Mouse (Mus musculus) left cerebral cortex, postnatal 36 days (tissue): ENCODE data around the gene Rsl24d1. TPM values are rescaled to one million over a fixed set of nuclear protein-coding genes. Genes with fewer than 3 reads are reported as not detected.
"Not testable (repeated sequence)": the region's sequence is repeated elsewhere in the genome, so short reads cannot be mapped to it uniquely, and the experiment has no call there.

ENCODE experiments used
- DNase-seq, 2 experiments: peaks; one replicate each; pipeline ENCODE4 v3.0.0; 2021 to 2022; ENCODE audit warnings: low spot score in 2 of 2, mixed read lengths in 1 of 2
- intact Hi-C: fragments of 180-260 bp; cut with DNase I; formaldehyde crosslinking; loops from one replicate; pipeline ENCODE4 v1.15.1; 2025
- total RNA-seq, 2 experiments: library from RNA; stranded (reverse); gene quantifications; 2 replicates each; pipeline ENCODE4 v1.2.3; 2021

Gene Rsl24d1
- 10 to 100 TPM; 56.2 to 56.8 TPM for total RNA-seq

- intact Hi-C loops = loop anchor here (5.0 kb wide), 1 partner anchor 71 kb away; the partner anchor contains the start of genes Pigb and Rab27a
- DNase-seq = peak; percentile 91 to 92
These were observed at the start of gene Rsl24d1 for GRCm38 (mm10) chr9:73112919-73113906. TSS of gene Rsl24d1 (plus strand) at chr9:73113426.

- no peak for DNase-seq
- intact Hi-C loops = no loop called here
These were observed 49.5 kb upstream of the Rsl24d1 start for GRCm38 (mm10) chr9:73063621-73064290.

- intact Hi-C loops = no loop called here
These were observed 46.1 kb upstream of the Rsl24d1 start for GRCm38 (mm10) chr9:73067086-73067485.

GRCm38 (mm10) chr9:73068230-73068679 lies 45.0 kb upstream of the Rsl24d1 start:
- intact Hi-C loops = no loop called here
- peak; percentile 64 to 65 for DNase-seq

More at GRCm38 (mm10) chr9:73067086-73067485, 46.1 kb upstream of the Rsl24d1 start:
- DNase-seq = no peak

- DNase-seq = no peak
- intact Hi-C loops = no loop called here
These were observed 44.5 kb upstream of the Rsl24d1 start for GRCm38 (mm10) chr9:73068688-73069087.

- intact Hi-C loops = no loop called here
- no peak for DNase-seq
These were observed 42.1 kb upstream of the Rsl24d1 start for GRCm38 (mm10) chr9:73070971-73071659.

- DNase-seq = no peak
- intact Hi-C loops = no loop called here
These were observed 40.8 kb upstream of the Rsl24d1 start for GRCm38 (mm10) chr9:73072426-73072825.

GRCm38 (mm10) chr9:73073169-73073568 lies 40.1 kb upstream of the Rsl24d1 start:
- intact Hi-C loops = no loop called here
- no peak for DNase-seq

GRCm38 (mm10) chr9:73079349-73079748 lies 33.9 kb upstream of the Rsl24d1 start:
- intact Hi-C loops, DNase-seq: not testable (repeated sequence)

- intact Hi-C loops = no loop called here
- no peak for DNase-seq
These were observed 33.4 kb upstream of the Rsl24d1 start for GRCm38 (mm10) chr9:73079801-73080325.

GRCm38 (mm10) chr9:73082291-73083000 lies 30.8 kb upstream of the Rsl24d1 start:
- intact Hi-C loops = no loop called here
- no peak for DNase-seq

- intact Hi-C loops = no loop called here
- no peak for DNase-seq
These were observed 29.3 kb upstream of the Rsl24d1 start for GRCm38 (mm10) chr9:73083956-73084355.

GRCm38 (mm10) chr9:73085845-73086244 lies 27.4 kb upstream of the Rsl24d1 start:
- DNase-seq = no peak
- intact Hi-C loops = no loop called here

- intact Hi-C loops = no loop called here
- no peak for DNase-seq
These were observed 26.1 kb upstream of the Rsl24d1 start for GRCm38 (mm10) chr9:73087121-73087520.

- intact Hi-C loops = no loop called here
- no peak for DNase-seq
These were observed 25.6 kb upstream of the Rsl24d1 start for GRCm38 (mm10) chr9:73087581-73087980.

- DNase-seq = no peak
- intact Hi-C loops = no loop called here
These were observed 23.9 kb upstream of the Rsl24d1 start for GRCm38 (mm10) chr9:73089222-73089920.

GRCm38 (mm10) chr9:73090121-73090520 lies 23.1 kb upstream of the Rsl24d1 start:
- no peak for DNase-seq
- intact Hi-C loops = loop anchor here (5.0 kb wide), 1 partner anchor 123 kb away; no protein-coding TSS in a partner anchor

GRCm38 (mm10) chr9:73091747-73092146 lies 21.5 kb upstream of the Rsl24d1 start:
- DNase-seq = no peak
- intact Hi-C loops = loop anchor here (1.0 to 5.0 kb wide), 2 partner anchors 47 to 124 kb away; partner anchors contain the start of gene Rab27a
